Mouse (Mus musculus): Measurements from ENCODE around the gene Cmklr1. TPM values are rescaled to one million over a fixed set of nuclear protein-coding genes. Genes with fewer than 3 reads are reported as not detected.

Gene Cmklr1
- 2.0 and 2.1 TPM in 2 replicates for polyA plus RNA-seq (2016; fragmentation: Nextera tagmentation; extraction: Ambion mirVana)

- Histone ChIP-seq H3K4me3 (peak within 1 kb of the TSS; percentile 12; the same call in 1 of the 2 replicates), H3K4me1 (peaks cover 18% of the 10 kb centered on the region), H3K36me3 (no peaks in the 10 kb centered on the region), H3K9ac (peak within 1 kb of the TSS; percentile 8; the same call in 1 of the 2 replicates), H3K9me3 (replicated peaks) (no peaks in the 10 kb centered on the region), H3K4me2 (replicated peaks) (peak within 1 kb of the TSS; percentile 40), H3K27ac (no peak within 1 kb of the TSS), H3K27me3 (peaks cover 28% of the 10 kb centered on the region; the same call in 1 of the 2 replicates)
- ATAC-seq (ENCODE audit: low FRiP score) = no peak
- 11% methylated on average over 30 of the region's 30 CpGs for WGBS
Observed at GRCm38 (mm10) chr5:113650035-113650865, at the start of gene Cmklr1. Gene Cmklr1 (minus strand): TSS chr5:113650426.

DNA sequence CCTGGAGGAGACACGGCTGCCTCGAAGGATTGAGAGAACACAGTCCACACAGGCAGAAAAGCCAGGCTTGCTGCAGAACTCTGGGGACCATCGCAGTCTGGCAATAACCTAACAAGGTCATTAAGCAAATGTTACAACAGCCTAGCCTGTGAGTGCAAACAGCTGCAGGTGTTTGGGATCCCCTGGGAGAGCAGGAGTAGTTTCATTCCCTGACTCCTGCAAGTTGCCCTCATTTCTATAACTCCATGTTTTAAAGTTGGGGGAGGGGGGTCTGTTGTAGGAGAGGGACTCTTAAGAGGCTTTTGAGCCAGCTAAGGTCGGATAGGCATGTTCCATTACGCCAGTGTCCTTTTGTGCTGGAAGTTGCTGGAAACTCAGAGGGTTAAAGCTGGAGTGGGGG is 44.2 kb upstream of the Cmklr1 start:
- no peak overlapping the region for H3K4me2 ChIP-seq (replicated peaks)
- no peak overlapping the region for H3K4me3 ChIP-seq
- 64% methylated on average over 5 of the region's 5 CpGs for WGBS
- peaks cover 25% of the 10 kb centered on the region for H3K4me1 ChIP-seq
- no peak overlapping the region for H3K27ac ChIP-seq
- no peaks in the 10 kb centered on the region for H3K36me3 ChIP-seq
- H3K9me3 ChIP-seq (replicated peaks) = peaks cover 3% of the 10 kb centered on the region; the same call in 1 of the 2 replicates
- H3K27me3 ChIP-seq = no peaks in the 10 kb centered on the region
- ATAC-seq (ENCODE audit: low FRiP score) = no peak
- H3K9ac ChIP-seq = no peak overlapping the region

DNA sequence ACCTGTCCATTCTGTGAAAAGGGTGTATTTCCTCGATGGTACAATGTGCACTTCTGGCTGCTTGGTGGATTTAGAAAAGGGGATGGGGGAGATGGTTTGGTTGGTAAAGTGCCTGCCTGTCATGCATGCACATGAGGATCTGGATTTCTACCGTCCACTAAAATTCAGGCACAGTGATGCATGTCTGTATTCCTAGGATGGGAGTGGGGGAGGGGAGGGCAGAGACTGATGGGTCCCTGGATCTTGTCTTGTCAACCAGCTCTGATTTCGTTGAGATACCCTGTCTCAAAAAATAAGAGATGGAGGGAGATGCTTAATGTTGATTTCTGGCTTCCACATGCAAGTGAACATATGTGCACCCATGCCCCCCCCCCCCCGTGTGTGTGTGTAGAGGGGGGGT is 43.8 kb upstream of the Cmklr1 start:
- Histone ChIP-seq H3K9me3 (replicated peaks) (peaks cover 3% of the 10 kb centered on the region; the same call in 1 of the 2 replicates), H3K27me3 (no peaks in the 10 kb centered on the region), H3K36me3 (no peaks in the 10 kb centered on the region), H3K27ac (no peak overlapping the region), H3K9ac (no peak overlapping the region), H3K4me1 (peaks cover 25% of the 10 kb centered on the region), H3K4me2 (replicated peaks) (no peak overlapping the region), H3K4me3 (no peak overlapping the region)
- no peak for ATAC-seq (ENCODE audit: low FRiP score)
- WGBS = 62% methylated on average over 4 of the region's 4 CpGs

- ATAC-seq (ENCODE audit: low FRiP score) = no peak
- H3K36me3 ChIP-seq = no peaks in the 10 kb centered on the region
- no peak overlapping the region for H3K27ac ChIP-seq
- no peak overlapping the region for H3K4me2 ChIP-seq (replicated peaks)
- 83% methylated on average over 8 of the region's 8 CpGs for WGBS
- H3K4me3 ChIP-seq = no peak overlapping the region
- H3K9me3 ChIP-seq (replicated peaks) = peaks cover 3% of the 10 kb centered on the region; the same call in 1 of the 2 replicates
- H3K27me3 ChIP-seq = no peaks in the 10 kb centered on the region
- H3K4me1 ChIP-seq = peaks cover 29% of the 10 kb centered on the region
- H3K9ac ChIP-seq = no peak overlapping the region
Observed at GRCm38 (mm10) chr5:113693196-113693755, 43.0 kb upstream of the Cmklr1 start.

DNA sequence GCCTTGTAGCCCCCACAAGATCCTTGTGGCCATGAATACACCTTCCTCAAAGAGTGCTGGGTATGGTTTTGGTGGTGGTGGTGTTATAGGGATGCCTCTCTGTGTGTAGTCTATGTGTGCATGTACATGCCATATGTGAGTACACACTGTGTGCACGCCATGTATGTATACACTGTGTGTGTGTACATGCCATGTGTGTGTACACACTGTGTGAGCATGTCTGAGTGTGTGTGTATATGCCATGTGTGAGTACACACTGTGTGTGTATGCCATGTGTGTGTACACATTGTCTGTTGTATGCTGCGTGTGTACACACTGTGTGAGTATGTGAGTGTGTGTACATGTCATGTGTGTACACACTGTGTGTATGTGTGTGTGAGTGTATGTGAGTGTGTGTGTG is 40.6 kb upstream of the Cmklr1 start:
- peaks cover 3% of the 10 kb centered on the region; the same call in 1 of the 2 replicates for H3K9me3 ChIP-seq (replicated peaks)
- H3K27ac ChIP-seq = 0 out of 2 replicates have a peak overlapping the region, but pooled peaks have one; percentile 66
- H3K4me2 ChIP-seq (replicated peaks) = no peak overlapping the region
- peak; percentile 18 for ATAC-seq (ENCODE audit: low FRiP score)
- no peak overlapping the region for H3K9ac ChIP-seq
- no peak overlapping the region for H3K4me3 ChIP-seq
- no peaks in the 10 kb centered on the region for H3K27me3 ChIP-seq
- H3K36me3 ChIP-seq = no peaks in the 10 kb centered on the region
- H3K4me1 ChIP-seq = peaks cover 29% of the 10 kb centered on the region
- WGBS = 92% methylated on average over 2 of the region's 2 CpGs

- peak overlapping the region; percentile 19; the same call in 1 of the 2 replicates for H3K4me2 ChIP-seq (replicated peaks)
- H3K4me3 ChIP-seq = no peak overlapping the region
- no peak overlapping the region for H3K9ac ChIP-seq
- peaks cover 29% of the 10 kb centered on the region for H3K4me1 ChIP-seq
- H3K27me3 ChIP-seq = no peaks in the 10 kb centered on the region
- peak overlapping the region; percentile 66 for H3K27ac ChIP-seq
- ATAC-seq (ENCODE audit: low FRiP score) = peak; percentile 82
- 42% methylated on average over 15 of the region's 15 CpGs for WGBS
- H3K9me3 ChIP-seq (replicated peaks) = peaks cover 3% of the 10 kb centered on the region; the same call in 1 of the 2 replicates
- H3K36me3 ChIP-seq = no peaks in the 10 kb centered on the region
Observed at GRCm38 (mm10) chr5:113690069-113690548, 39.9 kb upstream of the Cmklr1 start.

DNA sequence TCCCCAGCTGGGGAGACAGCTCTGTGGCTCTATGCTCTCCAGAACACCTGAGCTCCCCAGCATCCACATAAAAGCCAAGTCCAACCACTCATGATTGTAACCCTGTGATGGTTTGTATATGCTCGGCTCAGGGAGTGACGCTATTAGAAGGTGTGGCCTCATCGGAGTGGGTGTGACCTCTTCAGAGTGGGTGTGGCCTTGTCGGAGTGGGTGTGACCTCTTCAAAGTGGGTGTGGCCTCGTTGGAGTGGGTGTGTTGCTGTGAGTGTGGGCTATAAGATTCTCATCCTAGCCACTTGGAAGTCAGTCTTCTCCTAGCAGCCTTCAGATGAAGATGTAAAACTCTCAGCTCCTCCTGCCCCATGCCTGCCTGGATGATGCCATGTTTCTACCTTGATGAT is 37.3 kb upstream of the Cmklr1 start:
- Histone ChIP-seq H3K4me2 (replicated peaks) (no peak overlapping the region), H3K4me3 (no peak overlapping the region), H3K9ac (no peak overlapping the region), H3K4me1 (peaks cover 16% of the 10 kb centered on the region), H3K36me3 (no peaks in the 10 kb centered on the region), H3K9me3 (replicated peaks) (no peaks in the 10 kb centered on the region), H3K27me3 (no peaks in the 10 kb centered on the region), H3K27ac (no peak overlapping the region)
- no peak for ATAC-seq (ENCODE audit: low FRiP score)
- WGBS = 82% methylated on average over 5 of the region's 5 CpGs

GRCm38 (mm10) chr5:113685471-113685870 is 35.2 kb upstream of the Cmklr1 start:
- H3K4me3 ChIP-seq = no peak overlapping the region
- H3K4me1 ChIP-seq = peaks cover 17% of the 10 kb centered on the region
- 84% methylated on average over 5 of the region's 5 CpGs for WGBS
- no peak overlapping the region for H3K9ac ChIP-seq
- H3K4me2 ChIP-seq (replicated peaks) = no peak overlapping the region
- no peaks in the 10 kb centered on the region for H3K27me3 ChIP-seq
- H3K9me3 ChIP-seq (replicated peaks) = no peaks in the 10 kb centered on the region
- no peaks in the 10 kb centered on the region for H3K36me3 ChIP-seq
- H3K27ac ChIP-seq = no peak overlapping the region
- no peak for ATAC-seq (ENCODE audit: low FRiP score)

- 68% methylated on average over 5 of the region's 5 CpGs for WGBS
- Histone ChIP-seq H3K9me3 (replicated peaks) (no peaks in the 10 kb centered on the region), H3K27ac (no peak overlapping the region), H3K4me3 (no peak overlapping the region), H3K4me1 (peaks cover 5% of the 10 kb centered on the region; the same call in 1 of the 2 replicates), H3K27me3 (no peaks in the 10 kb centered on the region), H3K9ac (no peak overlapping the region), H3K4me2 (replicated peaks) (no peak overlapping the region), H3K36me3 (no peaks in the 10 kb centered on the region)
- no peak for ATAC-seq (ENCODE audit: low FRiP score)
Observed at GRCm38 (mm10) chr5:113683246-113683645, 33.0 kb upstream of the Cmklr1 start.

DNA sequence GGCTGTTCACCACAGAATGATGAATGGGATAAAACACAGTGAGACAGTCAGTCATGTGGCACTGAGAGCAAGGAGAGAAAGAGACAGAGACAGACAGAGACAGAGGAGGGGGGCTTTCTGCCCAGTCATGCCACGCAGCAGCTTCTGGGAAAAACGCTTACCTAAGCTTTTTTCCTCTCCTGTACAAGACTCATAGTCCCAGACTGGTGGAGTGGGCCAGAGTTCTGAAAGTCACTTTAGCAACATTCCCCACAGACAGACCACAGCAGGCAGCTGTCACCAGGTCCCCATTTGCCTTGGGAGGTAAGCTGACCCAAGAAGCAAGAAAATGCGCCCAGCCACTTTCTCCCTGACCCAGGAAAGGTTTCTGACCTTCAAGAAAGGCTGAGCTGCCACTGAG is 32.2 kb upstream of the Cmklr1 start:
- H3K4me1 ChIP-seq = peaks cover 5% of the 10 kb centered on the region; the same call in 1 of the 2 replicates
- no peak overlapping the region for H3K9ac ChIP-seq
- H3K27ac ChIP-seq = no peak overlapping the region
- no peaks in the 10 kb centered on the region for H3K27me3 ChIP-seq
- no peaks in the 10 kb centered on the region for H3K36me3 ChIP-seq
- H3K9me3 ChIP-seq (replicated peaks) = no peaks in the 10 kb centered on the region
- no peak overlapping the region for H3K4me3 ChIP-seq
- no peak for ATAC-seq (ENCODE audit: low FRiP score)
- H3K4me2 ChIP-seq (replicated peaks) = no peak overlapping the region
- WGBS = 84% methylated on average over 3 of the region's 3 CpGs

- WGBS = 65% methylated on average over 14 of the region's 14 CpGs
- peaks cover 5% of the 10 kb centered on the region; the same call in 1 of the 2 replicates for H3K4me1 ChIP-seq
- H3K9me3 ChIP-seq (replicated peaks) = no peaks in the 10 kb centered on the region
- no peak for ATAC-seq (ENCODE audit: low FRiP score)
- H3K4me3 ChIP-seq = no peak overlapping the region
- no peak overlapping the region for H3K9ac ChIP-seq
- no peak overlapping the region for H3K27ac ChIP-seq
- H3K4me2 ChIP-seq (replicated peaks) = no peak overlapping the region
- H3K27me3 ChIP-seq = no peaks in the 10 kb centered on the region
- no peaks in the 10 kb centered on the region for H3K36me3 ChIP-seq
Observed at GRCm38 (mm10) chr5:113681219-113681618, 31.0 kb upstream of the Cmklr1 start.

- no peak overlapping the region for H3K4me3 ChIP-seq
- WGBS = 89% methylated on average over 4 of the region's 4 CpGs
- H3K9ac ChIP-seq = no peak overlapping the region
Observed at GRCm38 (mm10) chr5:113679509-113679908, 29.3 kb upstream of the Cmklr1 start.

More at GRCm38 (mm10) chr5:113679509-113679908, 29.3 kb upstream of the Cmklr1 start:
- H3K27ac ChIP-seq = no peak overlapping the region
- no peaks in the 10 kb centered on the region for H3K9me3 ChIP-seq (replicated peaks)
- H3K27me3 ChIP-seq = no peaks in the 10 kb centered on the region
- ATAC-seq (ENCODE audit: low FRiP score) = no peak
- peaks cover 5% of the 10 kb centered on the region; the same call in 1 of the 2 replicates for H3K4me1 ChIP-seq
- H3K36me3 ChIP-seq = no peaks in the 10 kb centered on the region
- H3K4me2 ChIP-seq (replicated peaks) = no peak overlapping the region

Measured in hindbrain, embryonic 12.5 days (tissue).